Mouse (Mus musculus) intestine, postnatal 0 days (tissue): ENCODE results near the gene Rpl36al. TPM values are rescaled to one million over a fixed set of nuclear protein-coding genes. Genes with fewer than 3 reads are reported as not detected.

Source experiments
- ATAC-seq: fragments of 200-750 bp; cut with Nextera tagmentation; 2 replicates; pipeline ENCODE4 v1.8.0; 2017; ENCODE audit warnings: mild to moderate bottlenecking, moderate TSS enrichment, moderate library complexity
- H3K27ac ChIP-seq: fragments of 300-500 bp; sonication (generic); 2 replicates; pipeline ENCODE4 v1.5.1; 2014; ENCODE audit warnings: mild to moderate bottlenecking, low read depth, low read length, moderate library complexity
- H3K27me3 ChIP-seq: fragments of 300-500 bp; sonication (generic); replicated peaks from 2 replicates; pipeline ENCODE4 v1.6.1; 2014; ENCODE audit warnings: low read length, mixed read lengths; ENCODE audit not compliant: control insufficient read depth, insufficient read depth
- H3K36me3 ChIP-seq: fragments of 300-500 bp; sonication (generic); 2 replicates; pipeline ENCODE4 v1.6.1; 2014; ENCODE audit warnings: mild to moderate bottlenecking, moderate library complexity; ENCODE audit not compliant: control insufficient read depth, insufficient read depth
- H3K4me1 ChIP-seq: fragments of 300-500 bp; sonication (generic); replicated peaks from 2 replicates; pipeline ENCODE4 v1.6.1; 2014; ENCODE audit warnings: antibody characterized with exemption, low read length, mixed read lengths; ENCODE audit not compliant: control insufficient read depth, insufficient read depth
- H3K4me2 ChIP-seq: fragments of 300-500 bp; sonication (generic); replicated peaks from 2 replicates; pipeline ENCODE4 v1.6.1; 2014; ENCODE audit warnings: low read depth, mild to moderate bottlenecking, moderate library complexity
- H3K4me3 ChIP-seq: fragments of 300-500 bp; sonication (generic); 2 replicates; pipeline ENCODE4 v1.5.1; 2014; ENCODE audit warnings: low read depth, low read length
- H3K9ac ChIP-seq: fragments of 300-500 bp; sonication (generic); 2 replicates; pipeline ENCODE4 v1.6.1; 2014; ENCODE audit warnings: mild to moderate bottlenecking, low read depth, low read length
- H3K9me3 ChIP-seq: fragments of 300-500 bp; sonication (generic); 2 replicates; pipeline ENCODE4 v1.6.1; 2016; ENCODE audit warnings: mixed run types; ENCODE audit not compliant: control insufficient read depth
- CTCF ChIP-seq: sonication (generic); IDR thresholded peaks from 2 replicates; pipeline ENCODE4 v1.5.1; 2016; ENCODE audit warnings: low read depth, mild to moderate bottlenecking, control low read depth, antibody characterized with exemption, moderate library complexity
- WGBS: fragments of 180-500 bp; shearing (Covaris S2); extraction: QIAGEN DNeasy Blood & Tissue Kit; methylation state at CpG from one replicate; pipeline ENCODE4 v1.1.7; 2014; 5-methylcytosine and 5-hydroxymethylcytosine counted together
- polyA plus RNA-seq: library from polyadenylated mRNA; unstranded; fragments of >200 nt; fragmentation: Nextera tagmentation; extraction: Ambion mirVana; gene quantifications from 2 replicates; pipeline ENCODE4 v1.2.1, GENCODE M21; 2015

The Rpl36al gene
- polyA plus RNA-seq, 1 experiment from 2014 or later = 628 TPM

- no peaks in the 10 kb centered on the region for H3K9me3 ChIP-seq
- no peak for TF ChIP-seq CTCF
- peak overlapping the region; percentile 77 for H3K9ac ChIP-seq
- H3K4me1 ChIP-seq = peaks cover 8% of the 10 kb centered on the region; the same call in 1 of the 2 replicates
- no peak overlapping the region for H3K27ac ChIP-seq
- peaks cover 4% of the 10 kb centered on the region; the same call in 1 of the 2 replicates for H3K36me3 ChIP-seq
- WGBS = 44% methylated on average over 7 of the region's 7 CpGs
- no peak for ATAC-seq
- H3K4me3 ChIP-seq = peak overlapping the region; percentile 84
- H3K4me2 ChIP-seq = peak overlapping the region; percentile 77
- no peaks in the 10 kb centered on the region for H3K27me3 ChIP-seq
These were observed 1.5 kb upstream of the Rpl36al start for GRCm38 (mm10) chr12:69185371-69185770.

- no peaks in the 10 kb centered on the region for H3K27me3 ChIP-seq
- no peaks in the 10 kb centered on the region for H3K9me3 ChIP-seq
- peak overlapping the region; percentile 84 for H3K27ac ChIP-seq
- peaks cover 8% of the 10 kb centered on the region; the same call in 1 of the 2 replicates for H3K4me1 ChIP-seq
- peak overlapping the region; percentile 77 for H3K4me2 ChIP-seq
- WGBS = under 1% methylated on average over 79 of the region's 86 CpGs
- peak overlapping the region; percentile 77 for H3K9ac ChIP-seq
- peaks cover 4% of the 10 kb centered on the region; the same call in 1 of the 2 replicates for H3K36me3 ChIP-seq
- 0 out of 2 replicates have a peak, but pooled peaks have one; percentile 3 for TF ChIP-seq CTCF
- ATAC-seq = peak; percentile 48
- peak overlapping the region; percentile 84 for H3K4me3 ChIP-seq
These were observed 736 bp upstream of the Rpl36al start for GRCm38 (mm10) chr12:69184342-69185295.

- peaks cover 8% of the 10 kb centered on the region; the same call in 1 of the 2 replicates for H3K4me1 ChIP-seq
- H3K27me3 ChIP-seq = no peaks in the 10 kb centered on the region
- 80% methylated on average over 4 of the region's 4 CpGs for WGBS
- no peak overlapping the region for H3K9ac ChIP-seq
- no peak overlapping the region for H3K4me2 ChIP-seq
- 0 out of 2 replicates have a peak, but pooled peaks cover 4% of the 10 kb centered on the region for H3K36me3 ChIP-seq
- H3K4me3 ChIP-seq = no peak overlapping the region
- H3K27ac ChIP-seq = no peak overlapping the region
- H3K9me3 ChIP-seq = no peaks in the 10 kb centered on the region
- ATAC-seq = no peak
- no peak for TF ChIP-seq CTCF
These were observed 2.1 kb downstream of the Rpl36al start for GRCm38 (mm10) chr12:69181800-69182199.

GRCm38 (mm10) chr12:69179371-69179770, 4.5 kb downstream of the Rpl36al start:
- Histone ChIP-seq H3K4me1 (no peaks in the 10 kb centered on the region), H3K9ac (no peak overlapping the region), H3K27me3 (no peaks in the 10 kb centered on the region), H3K36me3 (peaks cover 4% of the 10 kb centered on the region; the same call in 1 of the 2 replicates), H3K9me3 (no peaks in the 10 kb centered on the region), H3K4me3 (no peak overlapping the region), H3K4me2 (no peak overlapping the region), H3K27ac (no peak overlapping the region)
- ATAC-seq = no peak
- TF ChIP-seq CTCF = no peak
- WGBS = 70% methylated on average over 12 of the region's 12 CpGs

- H3K27ac ChIP-seq = no peak overlapping the region
- TF ChIP-seq CTCF = no peak
- WGBS = 90% methylated on average over 3 of the region's 3 CpGs
- ATAC-seq = no peak
- no peak overlapping the region for H3K4me3 ChIP-seq
- no peak overlapping the region for H3K4me2 ChIP-seq
- H3K36me3 ChIP-seq = peaks cover 4% of the 10 kb centered on the region; the same call in 1 of the 2 replicates
- no peaks in the 10 kb centered on the region for H3K4me1 ChIP-seq
- no peaks in the 10 kb centered on the region for H3K9me3 ChIP-seq
- H3K27me3 ChIP-seq = no peaks in the 10 kb centered on the region
- H3K9ac ChIP-seq = no peak overlapping the region
These were observed 6.4 kb downstream of the Rpl36al start for GRCm38 (mm10) chr12:69177526-69177925.

GRCm38 (mm10) chr12:69175975-69176374, 7.9 kb downstream of the Rpl36al start:
- H3K27ac ChIP-seq = no peak overlapping the region
- no peak overlapping the region for H3K9ac ChIP-seq
- TF ChIP-seq CTCF = no peak
- 59% methylated on average over 3 of the region's 3 CpGs for WGBS
- H3K9me3 ChIP-seq = no peaks in the 10 kb centered on the region
- H3K36me3 ChIP-seq = peaks cover 3% of the 10 kb centered on the region; the same call in 1 of the 2 replicates
- ATAC-seq = peak; percentile 65
- no peaks in the 10 kb centered on the region for H3K27me3 ChIP-seq
- H3K4me1 ChIP-seq = no peaks in the 10 kb centered on the region
- no peak overlapping the region for H3K4me2 ChIP-seq
- H3K4me3 ChIP-seq = no peak overlapping the region
